Mouse (Mus musculus): ENCODE results near the gene Pcf11. TPM values are rescaled to one million over a fixed set of nuclear protein-coding genes. Genes with fewer than 3 reads are reported as not detected.

The Pcf11 gene
- polyA plus RNA-seq, 1 experiment from 2014 or later, result 18.6 TPM

DNA sequence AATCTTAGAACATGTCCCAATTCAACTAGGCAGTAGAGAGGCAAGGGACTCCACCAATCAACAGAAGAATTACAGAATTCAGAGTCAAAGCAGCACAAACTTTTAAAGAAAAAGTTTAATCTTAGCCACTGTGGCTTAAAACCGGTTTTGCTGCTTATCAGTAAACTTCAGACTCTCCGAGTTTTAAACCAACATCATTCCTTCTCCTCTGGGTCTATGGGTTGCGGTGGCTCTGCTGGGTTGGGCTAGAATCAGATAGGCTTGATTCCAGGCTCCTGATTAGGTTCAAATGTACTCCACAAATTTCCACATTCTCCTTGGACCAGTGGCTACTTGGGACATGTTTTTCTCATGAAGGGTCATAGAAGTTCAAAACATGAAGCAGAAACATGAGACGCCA, 7.6 kb upstream of the Pcf11 start:
- Histone ChIP-seq H3K4me1 (replicated peaks) (no peaks in the 10 kb centered on the region), H3K4me2 (no peak overlapping the region), H3K27ac (replicated peaks) (no peak overlapping the region), H3K36me3 (no peaks in the 10 kb centered on the region), H3K9ac (no peak overlapping the region), H3K9me3 (no peaks in the 10 kb centered on the region), H3K27me3 (no peaks in the 10 kb centered on the region), H3K4me3 (no peak overlapping the region)
- ATAC-seq (ENCODE audit: low FRiP score, low read depth), result no peak
- 81% methylated on average over 4 of the region's 4 CpGs for WGBS

- H3K9ac ChIP-seq, result no peak overlapping the region
- H3K27ac ChIP-seq (replicated peaks), result no peak overlapping the region
- H3K4me1 ChIP-seq (replicated peaks), result peaks cover 5% of the 10 kb centered on the region; the same call in 1 of the 2 replicates
- 95% methylated on average over 3 of the region's 3 CpGs for WGBS
- no peak for ATAC-seq (ENCODE audit: low FRiP score, low read depth)
- H3K9me3 ChIP-seq, result no peaks in the 10 kb centered on the region
- no peak overlapping the region for H3K4me3 ChIP-seq
- no peak overlapping the region for H3K4me2 ChIP-seq
- H3K36me3 ChIP-seq, result no peaks in the 10 kb centered on the region
- no peaks in the 10 kb centered on the region for H3K27me3 ChIP-seq
These were observed 5.4 kb upstream of the Pcf11 start for GRCm38 (mm10) chr7:92675131-92675530.

DNA sequence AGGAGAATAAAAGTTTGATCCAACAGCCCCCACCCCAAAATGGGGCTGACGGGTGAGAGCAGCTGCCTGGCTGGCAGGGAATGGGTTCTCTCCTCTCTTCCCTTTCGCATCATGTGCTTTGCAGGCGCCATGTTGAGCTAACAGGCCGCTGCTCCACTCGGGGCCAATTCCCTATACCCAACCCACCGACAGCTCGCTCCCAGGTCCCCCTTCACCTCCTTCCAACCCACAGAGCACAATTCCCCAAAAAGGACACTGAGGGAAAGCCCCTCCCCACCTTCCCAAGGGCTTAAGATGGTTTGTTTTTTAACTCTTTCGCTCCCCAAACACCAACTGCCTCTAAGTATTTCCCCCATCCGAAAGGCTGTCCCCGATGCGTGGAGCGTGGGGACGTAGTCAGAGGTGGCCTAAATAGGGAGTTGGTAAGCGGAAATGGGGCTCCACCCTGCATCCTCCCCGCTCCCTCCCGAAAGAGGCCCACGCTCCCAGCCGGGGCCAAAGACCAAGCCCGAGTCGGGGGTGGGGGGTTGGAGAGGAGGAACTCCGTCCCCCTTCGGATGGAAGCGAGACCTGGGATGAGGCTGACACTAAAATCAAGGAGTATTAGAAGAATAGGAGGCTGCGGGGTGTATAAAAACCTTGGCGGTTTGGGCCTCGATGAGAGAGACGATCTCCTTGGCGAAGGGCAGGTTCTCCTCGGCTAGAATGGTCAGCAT, 785 bp downstream of the Pcf11 start:
- ATAC-seq (ENCODE audit: low FRiP score, low read depth), result peak; percentile 2; the same call in 1 of the 2 replicates
- peak overlapping the region; percentile 100 for H3K4me3 ChIP-seq
- peak overlapping the region; percentile 84 for H3K4me2 ChIP-seq
- peak overlapping the region; percentile 97 for H3K27ac ChIP-seq (replicated peaks)
- no peaks in the 10 kb centered on the region for H3K36me3 ChIP-seq
- H3K27me3 ChIP-seq, result no peaks in the 10 kb centered on the region
- under 1% methylated on average over 29 of the region's 29 CpGs for WGBS
- H3K4me1 ChIP-seq (replicated peaks), result peaks cover 25% of the 10 kb centered on the region
- peak overlapping the region; percentile 99 for H3K9ac ChIP-seq
- H3K9me3 ChIP-seq, result no peaks in the 10 kb centered on the region

- Histone ChIP-seq H3K36me3 (peaks cover 11% of the 10 kb centered on the region), H3K4me3 (peak overlapping the region; percentile 100; the same call in 1 of the 2 replicates), H3K9ac (no peak overlapping the region), H3K4me1 (replicated peaks) (peaks cover 25% of the 10 kb centered on the region), H3K27ac (replicated peaks) (no peak overlapping the region), H3K27me3 (no peaks in the 10 kb centered on the region), H3K4me2 (peak overlapping the region; percentile 84), H3K9me3 (no peaks in the 10 kb centered on the region)
- 89% methylated on average over 7 of the region's 7 CpGs for WGBS
- ATAC-seq (ENCODE audit: low FRiP score, low read depth), result no peak
These were observed 3.4 kb downstream of the Pcf11 start for GRCm38 (mm10) chr7:92666274-92666820.

DNA sequence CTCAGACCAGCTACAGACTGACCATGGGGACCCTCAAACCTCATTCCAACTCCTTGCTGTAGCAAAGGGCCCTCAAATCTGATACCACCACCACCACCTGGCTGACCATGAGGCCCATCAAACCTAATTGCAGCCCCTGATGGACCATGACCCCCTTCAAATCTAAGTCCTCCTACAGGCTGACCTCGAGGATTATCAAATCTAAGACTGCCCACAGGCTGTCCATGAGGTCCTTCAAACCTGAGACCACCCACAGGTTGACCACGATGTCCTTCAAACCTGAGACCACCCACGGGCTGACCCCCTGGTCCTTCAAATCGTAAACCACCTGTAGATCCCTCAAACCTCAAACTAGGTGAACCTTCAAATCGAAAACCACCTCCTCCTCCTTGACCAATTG, 11.7 kb downstream of the Pcf11 start:
- peaks cover 15% of the 10 kb centered on the region for H3K4me1 ChIP-seq (replicated peaks)
- no peak overlapping the region for H3K4me2 ChIP-seq
- H3K27ac ChIP-seq (replicated peaks), result no peak overlapping the region
- peaks cover 66% of the 10 kb centered on the region for H3K36me3 ChIP-seq
- no peaks in the 10 kb centered on the region for H3K27me3 ChIP-seq
- H3K4me3 ChIP-seq, result no peak overlapping the region
- H3K9ac ChIP-seq, result no peak overlapping the region
- H3K9me3 ChIP-seq, result no peaks in the 10 kb centered on the region
- no peak for ATAC-seq (ENCODE audit: low FRiP score, low read depth)
- 98% methylated on average over 5 of the region's 5 CpGs for WGBS

DNA sequence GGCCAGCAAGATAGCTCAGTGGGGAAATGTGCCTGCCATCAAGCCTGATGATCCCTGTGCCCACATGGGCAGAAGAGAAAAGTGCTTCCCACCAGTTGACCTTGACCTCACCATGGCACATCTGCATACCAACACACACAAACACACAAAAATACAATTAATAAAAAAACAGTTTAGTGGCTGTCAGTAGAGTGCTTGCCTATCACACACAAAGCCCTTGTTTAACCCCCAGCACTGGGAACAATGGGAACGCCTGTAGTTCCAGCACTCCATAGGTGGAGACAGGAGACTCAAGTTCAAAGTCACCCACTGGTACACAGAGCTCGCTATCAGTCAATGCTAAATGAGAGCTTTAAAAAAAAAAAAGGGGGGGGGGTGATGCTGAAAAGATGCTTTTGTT, 13.3 kb downstream of the Pcf11 start:
- Histone ChIP-seq H3K27ac (replicated peaks) (no peak overlapping the region), H3K4me2 (no peak overlapping the region), H3K9ac (no peak overlapping the region), H3K4me3 (no peak overlapping the region), H3K36me3 (peaks cover 57% of the 10 kb centered on the region), H3K27me3 (no peaks in the 10 kb centered on the region), H3K9me3 (no peaks in the 10 kb centered on the region), H3K4me1 (replicated peaks) (peaks cover 15% of the 10 kb centered on the region)
- ATAC-seq (ENCODE audit: low FRiP score, low read depth), result no peak
- 73% methylated on average over 2 of the region's 2 CpGs for WGBS

- Histone ChIP-seq H3K4me3 (no peak overlapping the region), H3K27ac (replicated peaks) (no peak overlapping the region), H3K9ac (no peak overlapping the region), H3K9me3 (no peaks in the 10 kb centered on the region), H3K4me1 (replicated peaks) (peaks cover 15% of the 10 kb centered on the region), H3K4me2 (no peak overlapping the region), H3K27me3 (no peaks in the 10 kb centered on the region), H3K36me3 (peaks cover 35% of the 10 kb centered on the region)
- WGBS, result 91% methylated on average over 1 of the region's 1 CpGs
- no peak for ATAC-seq (ENCODE audit: low FRiP score, low read depth)
These were observed 16.4 kb downstream of the Pcf11 start for GRCm38 (mm10) chr7:92653329-92653728.

GRCm38 (mm10) chr7:92647790-92648189, 21.9 kb downstream of the Pcf11 start:
- H3K27ac ChIP-seq (replicated peaks), result no peak overlapping the region
- H3K4me1 ChIP-seq (replicated peaks), result no peaks in the 10 kb centered on the region
- no peaks in the 10 kb centered on the region for H3K27me3 ChIP-seq
- ATAC-seq (ENCODE audit: low FRiP score, low read depth), result no peak
- H3K9ac ChIP-seq, result no peak overlapping the region
- H3K4me3 ChIP-seq, result no peak overlapping the region
- 86% methylated on average over 7 of the region's 7 CpGs for WGBS
- no peaks in the 10 kb centered on the region for H3K9me3 ChIP-seq
- H3K36me3 ChIP-seq, result peaks cover 28% of the 10 kb centered on the region
- no peak overlapping the region for H3K4me2 ChIP-seq

DNA sequence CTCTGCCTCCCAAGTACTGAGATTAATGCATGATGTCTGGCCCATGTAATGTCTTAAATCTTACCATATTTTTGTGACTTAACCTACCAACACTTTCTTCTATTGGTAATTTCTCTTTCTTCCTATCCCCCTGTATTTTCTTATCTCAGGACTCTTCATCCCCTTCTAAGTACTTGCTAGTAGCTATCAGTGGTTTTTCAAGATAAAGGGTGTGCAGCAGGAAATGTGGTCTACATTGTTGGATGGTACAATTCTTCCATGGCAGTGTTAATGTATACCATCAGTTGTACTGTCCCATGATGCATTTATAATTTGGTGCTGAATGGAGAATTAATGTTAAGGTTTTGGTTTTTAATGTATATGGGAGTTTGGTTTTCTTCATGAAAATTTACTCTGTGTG, 27.4 kb downstream of the Pcf11 start:
- no peaks in the 10 kb centered on the region for H3K9me3 ChIP-seq
- no peak overlapping the region for H3K9ac ChIP-seq
- H3K27me3 ChIP-seq, result no peaks in the 10 kb centered on the region
- H3K4me1 ChIP-seq (replicated peaks), result peaks cover 13% of the 10 kb centered on the region
- no peak overlapping the region for H3K4me3 ChIP-seq
- no peak for ATAC-seq (ENCODE audit: low FRiP score, low read depth)
- H3K4me2 ChIP-seq, result no peak overlapping the region
- H3K36me3 ChIP-seq, result peaks cover 37% of the 10 kb centered on the region
- no peak overlapping the region for H3K27ac ChIP-seq (replicated peaks)

GRCm38 (mm10) chr7:92638050-92638449, 31.7 kb downstream of the Pcf11 start:
- H3K9ac ChIP-seq, result peak overlapping the region; percentile 90; the same call in 1 of the 2 replicates
- peak overlapping the region; percentile 83 for H3K4me2 ChIP-seq
- H3K4me1 ChIP-seq (replicated peaks), result peaks cover 24% of the 10 kb centered on the region
- peak overlapping the region; percentile 79 for H3K4me3 ChIP-seq
- no peaks in the 10 kb centered on the region for H3K27me3 ChIP-seq
- peaks cover 15% of the 10 kb centered on the region for H3K36me3 ChIP-seq
- ATAC-seq (ENCODE audit: low FRiP score, low read depth), result no peak
- H3K27ac ChIP-seq (replicated peaks), result no peak overlapping the region
- no peaks in the 10 kb centered on the region for H3K9me3 ChIP-seq
- WGBS, result 92% methylated on average over 5 of the region's 5 CpGs

DNA sequence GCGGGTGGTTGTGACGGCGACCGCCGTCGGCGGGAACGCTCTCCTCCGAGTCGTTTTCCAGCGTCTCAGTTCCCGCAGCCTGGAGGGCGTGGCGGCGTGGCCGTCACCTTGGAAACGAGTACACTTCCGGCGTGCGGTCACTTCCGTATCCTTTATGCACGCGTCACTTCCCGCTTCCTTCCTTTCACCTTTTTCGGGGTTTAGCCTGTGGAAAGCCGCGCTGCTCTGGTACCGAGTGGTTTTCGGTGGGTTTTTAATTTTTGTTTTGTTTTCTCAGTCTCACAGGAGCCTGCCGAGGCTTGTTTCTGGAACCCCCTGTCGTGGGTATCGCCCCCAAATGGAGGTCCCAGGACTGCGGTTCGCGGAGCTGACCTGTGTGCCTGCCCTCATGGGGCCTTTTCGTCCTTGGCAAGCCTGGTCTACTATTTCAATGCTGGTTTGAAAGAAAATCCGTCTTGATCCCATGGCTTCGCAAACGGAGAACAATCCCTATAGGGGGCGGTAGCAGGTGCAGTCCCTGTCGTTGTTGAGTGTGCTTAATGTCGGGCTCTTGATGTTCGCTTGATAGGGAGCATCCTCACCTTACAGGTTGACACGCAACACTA, 32.6 kb downstream of the Pcf11 start, which contains the start of gene Ankrd42:
TSS of gene Ankrd42 (minus strand) at position 122 of the 605 bp plus-strand sequence.
- under 1% methylated on average over 44 of the region's 44 CpGs for WGBS

GRCm38 (mm10) chr7:92636295-92637011, 33.3 kb downstream of the Pcf11 start:
- Histone ChIP-seq H3K4me1 (replicated peaks) (peaks cover 24% of the 10 kb centered on the region), H3K9ac (peak overlapping the region; percentile 64), H3K4me3 (peak overlapping the region; percentile 79), H3K27me3 (no peaks in the 10 kb centered on the region), H3K9me3 (no peaks in the 10 kb centered on the region), H3K4me2 (peak overlapping the region; percentile 96), H3K36me3 (peaks cover 11% of the 10 kb centered on the region), H3K27ac (replicated peaks) (peak overlapping the region; percentile 72)
- 1% methylated on average over 49 of the region's 49 CpGs for WGBS
- ATAC-seq (ENCODE audit: low FRiP score, low read depth), result peak; percentile 87

More for the DNA sequence above, 32.6 kb downstream of the Pcf11 start, which contains the start of gene Ankrd42:
- H3K4me3 ChIP-seq, result peak within 1 kb of the TSS; percentile 79
- peak within 1 kb of the TSS; percentile 84 for H3K27ac ChIP-seq (replicated peaks)
- ATAC-seq (ENCODE audit: low FRiP score, low read depth), result peak; percentile 98
- peaks cover 24% of the 10 kb centered on the region for H3K4me1 ChIP-seq (replicated peaks)
- H3K9ac ChIP-seq, result peak within 1 kb of the TSS; percentile 90
- H3K9me3 ChIP-seq, result no peaks in the 10 kb centered on the region
- H3K4me2 ChIP-seq, result peak within 1 kb of the TSS; percentile 96
- peaks cover 11% of the 10 kb centered on the region for H3K36me3 ChIP-seq
- no peaks in the 10 kb centered on the region for H3K27me3 ChIP-seq

Measured in hindbrain, embryonic 15.5 days (tissue).